Comparison of ENCODE assay signal across 10 mouse cellular contexts in genomic region chr2:31172536-31172935, GRCm38 (mm10). TPM values are rescaled to one million over a fixed set of nuclear protein-coding genes. Genes with fewer than 3 reads are reported as not detected.
DNase-seq lines count a peak whose midpoint lies in the region; ATAC-seq lines count a peak whose summit lies in the region.
"Had no signal": no experiment of that assay in that cellular context is flagged by ENCODE, and none has a peak within 500 bp of the region (broad histone marks: within the 10 kb centered on the region; RNA-seq: fewer than 3 reads in every experiment).

No protein-coding gene starts in this region.

- no peaks in the 10 kb centered on the region for H3K27me3 ChIP-seq in embryonic facial prominence, embryonic 13.5 days
- no peaks in the 10 kb centered on the region for H3K27me3 ChIP-seq in embryonic facial prominence, embryonic 10.5 days (replicated peaks; ENCODE audit: low read depth, poor library complexity, severe bottlenecking)
- no peaks in the 10 kb centered on the region for H3K27me3 ChIP-seq in kidney, embryonic 16.5 days (ENCODE audit: insufficient read depth, low read length)
- no peaks in the 10 kb centered on the region for H3K27me3 ChIP-seq in intestine, embryonic 16.5 days (replicated peaks; ENCODE audit: control insufficient read depth, insufficient read depth, low read length)
- H3K27me3 ChIP-seq: embryonic facial prominence, embryonic 15.5 days had no signal

- peaks cover 99% of the 10 kb centered on the region for H3K36me3 ChIP-seq in embryonic facial prominence, embryonic 13.5 days
- H3K36me3 ChIP-seq in embryonic facial prominence, embryonic 10.5 days (replicated peaks), result peaks cover 100% of the 10 kb centered on the region
- H3K36me3 ChIP-seq in kidney, embryonic 16.5 days (ENCODE audit: insufficient read depth, low read length), result peaks cover 78% of the 10 kb centered on the region
- peaks cover 24% of the 10 kb centered on the region for H3K36me3 ChIP-seq in intestine, embryonic 16.5 days (ENCODE audit: control insufficient read depth, insufficient read depth, low read length)

- peak overlapping the region; percentile 60; the same call in 1 of the 2 replicates for H3K27ac ChIP-seq in embryonic facial prominence, embryonic 13.5 days
- H3K27ac ChIP-seq in embryonic facial prominence, embryonic 10.5 days (replicated peaks), result no peak overlapping the region
- peak overlapping the region; percentile 78; the same call in 1 of the 2 replicates for H3K27ac ChIP-seq in kidney, embryonic 16.5 days (ENCODE audit: low read length)
- H3K27ac ChIP-seq in intestine, embryonic 16.5 days (ENCODE audit: low read length), result peak overlapping the region; percentile 64; the same call in 1 of the 2 replicates

- no peak for ATAC-seq in embryonic facial prominence, embryonic 13.5 days (ENCODE audit: insufficient number of reproducible peaks, insufficient read depth, low FRiP score, low TSS enrichment, low read depth)
- ATAC-seq in kidney, embryonic 16.5 days (ENCODE audit: low FRiP score, low TSS enrichment), result no peak
- ATAC-seq in intestine, embryonic 16.5 days, result no peak

- H3K4me1 ChIP-seq in embryonic facial prominence, embryonic 13.5 days, result no peaks in the 10 kb centered on the region
- H3K4me1 ChIP-seq in embryonic facial prominence, embryonic 10.5 days, result no peaks in the 10 kb centered on the region
- H3K4me1 ChIP-seq in kidney, embryonic 16.5 days (ENCODE audit: insufficient read depth, low read length), result no peaks in the 10 kb centered on the region
- no peaks in the 10 kb centered on the region for H3K4me1 ChIP-seq in intestine, embryonic 16.5 days (ENCODE audit: control insufficient read depth, insufficient read depth, low read length)

- H3K4me3 ChIP-seq in embryonic facial prominence, embryonic 13.5 days, result no peak overlapping the region
- H3K4me3 ChIP-seq in embryonic facial prominence, embryonic 10.5 days, result no peak overlapping the region
- H3K4me3 ChIP-seq in kidney, embryonic 16.5 days (ENCODE audit: low read length), result no peak overlapping the region
- no peak overlapping the region for H3K4me3 ChIP-seq in intestine, embryonic 16.5 days (ENCODE audit: low read length)
- H3K4me3 ChIP-seq: embryonic facial prominence, embryonic 15.5 days had no signal

- H3K9ac ChIP-seq in embryonic facial prominence, embryonic 13.5 days, result no peak overlapping the region
- no peak overlapping the region for H3K9ac ChIP-seq in kidney, embryonic 16.5 days (replicated peaks; ENCODE audit: low read length)
- H3K9ac ChIP-seq in intestine, embryonic 16.5 days (ENCODE audit: low read depth, low read length), result no peak overlapping the region
- H3K9ac ChIP-seq: embryonic facial prominence, embryonic 15.5 days had no signal

- no peak overlapping the region for H3K4me2 ChIP-seq in embryonic facial prominence, embryonic 13.5 days
- no peak overlapping the region for H3K4me2 ChIP-seq in kidney, embryonic 16.5 days (replicated peaks; ENCODE audit: low read depth, low read length)
- no peak overlapping the region for H3K4me2 ChIP-seq in intestine, embryonic 16.5 days (ENCODE audit: low read depth, low read length)
- H3K4me2 ChIP-seq: embryonic facial prominence, embryonic 15.5 days had no signal

- no peaks in the 10 kb centered on the region for H3K9me3 ChIP-seq in embryonic facial prominence, embryonic 13.5 days
- no peaks in the 10 kb centered on the region for H3K9me3 ChIP-seq in embryonic facial prominence, embryonic 10.5 days
- no peaks in the 10 kb centered on the region for H3K9me3 ChIP-seq in kidney, embryonic 16.5 days (ENCODE audit: low read length)
- no peaks in the 10 kb centered on the region for H3K9me3 ChIP-seq in intestine, embryonic 16.5 days (ENCODE audit: control insufficient read depth, low read length)
- H3K9me3 ChIP-seq: embryonic facial prominence, embryonic 15.5 days had no signal

- DNase-seq in embryonic facial prominence, embryonic 10.5 days (ENCODE audit: low spot score), result no peak
- no peak for DNase-seq in kidney, postnatal 36 days
- peak; percentile 10 to 21 for DNase-seq in B cell, adult 2 months
- DNase-seq in frontal cortex, postnatal 14 days (ENCODE audit: low spot score in 2 of 2), result no peak
- no peak for DNase-seq in embryo, embryonic 9.5 days (ENCODE audit: extremely low spot score)
- DNase-seq: lung, postnatal 14 days had no signal

- 87% methylated on average over 5 of the region's 5 CpGs for WGBS in embryonic facial prominence, embryonic 13.5 days
- WGBS in embryonic facial prominence, embryonic 10.5 days, result 93% methylated on average over 5 of the region's 5 CpGs
- 87% methylated on average over 5 of the region's 5 CpGs for WGBS in kidney, embryonic 16.5 days
- WGBS in intestine, embryonic 16.5 days, result 83% methylated on average over 5 of the region's 5 CpGs

RNA-seq across cellular contexts. Expression of gene Gpr107, which starts 20.4 kb away (rescaled TPM):
- polyA plus RNA-seq in embryonic facial prominence, embryonic 13.5 days (2015; fragmentation: Nextera tagmentation; extraction: Ambion mirVana), result 39.8 and 42.8 TPM in 2 replicates
- 28.7 and 32.4 TPM in 2 replicates for polyA plus RNA-seq in embryonic facial prominence, embryonic 10.5 days (2016; fragmentation: Nextera tagmentation; extraction: Ambion mirVana)
- 38.3 and 41.6 TPM in 2 replicates for polyA plus RNA-seq in kidney, embryonic 16.5 days (2015; fragmentation: Nextera tagmentation; extraction: Ambion mirVana)
- 30.4 and 32.5 TPM in 2 replicates for polyA plus RNA-seq in intestine, embryonic 16.5 days (2015; fragmentation: Nextera tagmentation; extraction: Ambion mirVana)

RNA-seq across cellular contexts. Expression of gene Fnbp1, which starts 30.7 kb away (rescaled TPM):
- polyA plus RNA-seq in embryonic facial prominence, embryonic 13.5 days (2015; fragmentation: Nextera tagmentation; extraction: Ambion mirVana), result 29.4 and 33.0 TPM in 2 replicates
- 15.7 and 17.0 TPM in 2 replicates for polyA plus RNA-seq in embryonic facial prominence, embryonic 10.5 days (2016; fragmentation: Nextera tagmentation; extraction: Ambion mirVana)
- polyA plus RNA-seq in kidney, embryonic 16.5 days (2015; fragmentation: Nextera tagmentation; extraction: Ambion mirVana), result 19.4 and 24.3 TPM in 2 replicates
- polyA plus RNA-seq in intestine, embryonic 16.5 days (2015; fragmentation: Nextera tagmentation; extraction: Ambion mirVana), result 19.0 and 21.1 TPM in 2 replicates

Comparison
In these comparisons a context has a peak if more than half of its experiments do, and no peak if none do; other contexts are left out.
1. DNase-seq: peak in B cell, adult 2 months (2 of 2); none in embryonic facial prominence, embryonic 10.5 days (single experiment), kidney, postnatal 36 days (0 of 2), frontal cortex, postnatal 14 days (0 of 2) and embryo, embryonic 9.5 days (single experiment).